Mouse (Mus musculus) neural tube, embryonic 15.5 days (tissue): Measurements from ENCODE around the gene Smim8. TPM values are rescaled to one million over a fixed set of nuclear protein-coding genes. Genes with fewer than 3 reads are reported as not detected.

Source experiments
- polyA plus RNA-seq: library from polyadenylated mRNA; unstranded; fragments of >200 nt; fragmentation: Nextera tagmentation; extraction: Ambion mirVana; gene quantifications from 2 replicates; pipeline ENCODE4 v1.2.1, GENCODE M21; 2015

The Smim8 gene
- polyA plus RNA-seq, 1 experiment from 2014 or later: 49.9 TPM

Other genes with a start within 250 kb of the Smim8 start
- 74.3 and 90.5 TPM in 2 replicates for gene Akirin2, start 227.5 kb downstream of the Smim8 start, polyA plus RNA-seq
- gene Orc3, start 163.5 kb downstream of the Smim8 start, polyA plus RNA-seq: 70.9 and 75.0 TPM in 2 replicates
- gene Rars2, start 163.5 kb downstream of the Smim8 start, polyA plus RNA-seq: 51.0 and 55.4 TPM in 2 replicates
- 45.7 and 48.1 TPM in 2 replicates for gene Slc35a1, start 91.0 kb downstream of the Smim8 start, polyA plus RNA-seq
- 1.7 and 2.2 TPM in 2 replicates for gene Cfap206, start 48.2 kb downstream of the Smim8 start, polyA plus RNA-seq
- gene Gm136, start 22.2 kb downstream of the Smim8 start, polyA plus RNA-seq: not detected in 2 replicates
- gene Zfp292, start 104.5 kb upstream of the Smim8 start, polyA plus RNA-seq: 20.0 and 20.3 TPM in 2 replicates
- gene Cga, start 115.4 kb upstream of the Smim8 start, polyA plus RNA-seq: 0.31 and 0.37 TPM in 2 replicates